In genomic region chr7:3290257-3291033, GRCm38 (mm10) we compare ENCODE assay signal across 8 mouse cellular contexts. TPM values are rescaled to one million over a fixed set of nuclear protein-coding genes. Genes with fewer than 3 reads are reported as not detected.
DNase-seq lines count a peak whose midpoint lies in the region; ATAC-seq and TF ChIP-seq lines count a peak whose summit lies in the region.

No protein-coding gene starts in this region.

- TF ChIP-seq CTCF in MEL (IDR thresholded peaks at IDR 0.05 in 2 of 3, conservative IDR thresholded peaks at IDR 0.05 in 1 of 3; ENCODE audit: control insufficient read depth in 1 of 3, insufficient read depth in 1 of 3, low read depth in 2 of 3, low read length in 3 of 3, poor library complexity in 1 of 3, severe bottlenecking in 1 of 3): no peak
- TF ChIP-seq CTCF in olfactory bulb, adult 2 months (IDR thresholded peaks at IDR 0.05; ENCODE audit: insufficient read depth, low read depth, low read length): no peak
- no peak for TF ChIP-seq CTCF in thymus, adult 2 months (IDR thresholded peaks at IDR 0.05; ENCODE audit: borderline replicate concordance, control insufficient read depth, extremely low read depth, insufficient read depth, low read length, poor library complexity)

- H3K4me3 ChIP-seq in MEL (ENCODE audit: control insufficient read depth in 1 of 2, insufficient read depth in 1 of 2, low read depth in 2 of 2, low read length in 2 of 2): peak overlapping the region; percentile 57 to 82
- H3K4me3 ChIP-seq in lung, embryonic 15.5 days: peak overlapping the region; percentile 55
- peak overlapping the region; percentile 77 for H3K4me3 ChIP-seq in olfactory bulb, adult 2 months (ENCODE audit: insufficient read depth, low read depth, low read length)
- peak overlapping the region; percentile 5; the same call in 1 of the 2 replicates for H3K4me3 ChIP-seq in thymus, adult 2 months (ENCODE audit: control insufficient read depth, insufficient read depth, low read length)

- H3K27me3 ChIP-seq in MEL (ENCODE audit: control insufficient read depth in 1 of 2, insufficient read depth in 2 of 2, low read length in 2 of 2): no peaks in the 10 kb centered on the region
- H3K27me3 ChIP-seq in lung, embryonic 15.5 days: no peaks in the 10 kb centered on the region
- H3K27me3 ChIP-seq in thymus, adult 2 months (ENCODE audit: control insufficient read depth, insufficient read depth, low read length): no peaks in the 10 kb centered on the region

- no peaks in the 10 kb centered on the region for H3K9me3 ChIP-seq in MEL (replicated peaks; ENCODE audit: insufficient read depth, low read length)
- no peaks in the 10 kb centered on the region for H3K9me3 ChIP-seq in lung, embryonic 15.5 days

- peak overlapping the region; percentile 54; the same call in 1 of the 2 replicates for H3K9ac ChIP-seq in MEL (ENCODE audit: control insufficient read depth, low read depth, low read length, poor library complexity, severe bottlenecking)
- peak overlapping the region; percentile 56 for H3K9ac ChIP-seq in lung, embryonic 15.5 days

- no peak for TF ChIP-seq RAD21 in MEL (IDR thresholded peaks at IDR 0.05; ENCODE audit: low read depth, low read length)

- H3K36me3 ChIP-seq in MEL (ENCODE audit: control insufficient read depth in 1 of 2, insufficient read depth in 2 of 2, low read length in 2 of 2): peaks cover 0 to 23% of the 10 kb centered on the region in 2 experiments; a peak in 2 of 4 replicates
- peaks cover 13% of the 10 kb centered on the region for H3K36me3 ChIP-seq in lung, embryonic 15.5 days
- no peaks in the 10 kb centered on the region for H3K36me3 ChIP-seq in thymus, adult 2 months (ENCODE audit: control insufficient read depth, insufficient read depth, low read length)

- no peak overlapping the region for H3K27ac ChIP-seq in MEL (ENCODE audit: control insufficient read depth, low read depth, low read length)
- peak overlapping the region; percentile 94 for H3K27ac ChIP-seq in lung, embryonic 15.5 days
- peak overlapping the region; percentile 84; the same call in 1 of the 2 replicates for H3K27ac ChIP-seq in olfactory bulb, adult 2 months (ENCODE audit: insufficient read depth, low read depth, low read length)
- H3K27ac ChIP-seq in thymus, adult 2 months (ENCODE audit: control insufficient read depth, insufficient read depth, low read length): no peak overlapping the region

- H3K4me2 ChIP-seq in lung, embryonic 15.5 days: peak overlapping the region; percentile 58

- no peak for TF ChIP-seq EP300 in MEL (IDR thresholded peaks at IDR 0.05; ENCODE audit: low read depth in 1 of 2, low read length in 2 of 2)

- peak; percentile 94 for DNase-seq in MEL (ENCODE audit: low read depth, low spot score)
- DNase-seq in cerebellum, adult 11-12 months: peak; percentile 93
- DNase-seq in forelimb bud, embryonic 11.5 days (ENCODE audit: low read depth, low spot score): peak; percentile 96
- DNase-seq in layer of hippocampus, adult 9-10 months (ENCODE audit: low spot score): peak; percentile 83
- peak; percentile 60 for DNase-seq in thymus, adult 2 months

- ATAC-seq in hematopoietic stem cell, adult 5-6 weeks (replicated peaks in 1 of 2; ENCODE audit: insufficient read depth in 1 of 2, low FRiP score in 2 of 2, low TSS enrichment in 1 of 2, low read depth in 1 of 2, poor library complexity in 2 of 2, severe bottlenecking in 2 of 2): peak; percentile 80 to 83
- peak; percentile 86 for ATAC-seq in lung, embryonic 15.5 days (ENCODE audit: borderline replicate concordance, extremely low read depth, low FRiP score, low TSS enrichment)

- TF ChIP-seq POLR2A in MEL (IDR thresholded peaks at IDR 0.05; ENCODE audit: control insufficient read depth in 1 of 2, insufficient read depth in 1 of 2, low read depth in 1 of 2, low read length in 2 of 2, poor library complexity in 1 of 2): no peak
- no peak for TF ChIP-seq POLR2A in olfactory bulb, adult 2 months (IDR thresholded peaks at IDR 0.05; ENCODE audit: insufficient read depth, low read depth, low read length)
- no peak for TF ChIP-seq POLR2A in thymus, adult 2 months (IDR thresholded peaks at IDR 0.05; ENCODE audit: control insufficient read depth, extremely low read depth, insufficient read depth, low read length, poor library complexity)

- H3K79me2 ChIP-seq in MEL (ENCODE audit: control insufficient read depth, insufficient read depth, low read length, poor library complexity): no peaks in the 10 kb centered on the region; the same call in 1 of the 2 replicates

- H3K4me1 ChIP-seq in MEL (ENCODE audit: control insufficient read depth in 1 of 2, insufficient read depth in 2 of 2, low read length in 2 of 2): peaks cover 5 to 26% of the 10 kb centered on the region in 2 experiments
- peaks cover 42% of the 10 kb centered on the region for H3K4me1 ChIP-seq in lung, embryonic 15.5 days
- peaks cover 22% of the 10 kb centered on the region for H3K4me1 ChIP-seq in olfactory bulb, adult 2 months (ENCODE audit: control insufficient read depth, insufficient read depth, low read length)
- H3K4me1 ChIP-seq in thymus, adult 2 months (replicated peaks; ENCODE audit: control insufficient read depth, insufficient read depth, low read length): peaks cover 8% of the 10 kb centered on the region; the same call in 1 of the 2 replicates

- WGBS in lung, embryonic 15.5 days: under 1% methylated on average over 18 of the region's 18 CpGs
- 6% methylated on average over 18 of the region's 18 CpGs for WGBS in olfactory bulb, adult 2 months
- 12% methylated on average over 18 of the region's 18 CpGs for WGBS in thymus, adult 2 months

TF ChIP-seq in MEL, 35 proteins besides CTCF, POLR2A, EP300 and RAD21:
- TF ChIP-seq NELFE (IDR thresholded peaks at IDR 0.05; ENCODE audit: low read depth, low read length): no peak
- TF ChIP-seq JUND (IDR thresholded peaks at IDR 0.05; ENCODE audit: low read depth, low read length): no peak
- peak; percentile 41; the same call in 1 of the 2 replicates for TF ChIP-seq ETS1 (IDR thresholded peaks at IDR 0.05; ENCODE audit: low read depth, low read length)
- no peak for TF ChIP-seq ZMIZ1 (IDR thresholded peaks at IDR 0.05; ENCODE audit: low read depth, low read length)
- TF ChIP-seq SIN3A (IDR thresholded peaks at IDR 0.05; ENCODE audit: low read length): peak; percentile 71
- TF ChIP-seq ELF1 (IDR thresholded peaks at IDR 0.05; ENCODE audit: low read depth, low read length): 0 out of 2 replicates have a peak, but pooled peaks have one; percentile 45

RNA-seq across cellular contexts. Expression of gene Prkcg, which starts 1.5 kb away (rescaled TPM):
- not detected in 2 replicates for total RNA-seq in MEL (2012; rRNA removed)
- polyA plus RNA-seq in MEL (2012; ENCODE audit: insufficient read depth in 1 of 2, insufficient read length in 2 of 2, low read depth in 1 of 2, low replicate concordance in 2 of 2, missing spikeins in 1 of 2): under 1 TPM in 1 of 2 experiments, not detected in 1; 0.10 TPM
- not detected in 2 replicates for total RNA-seq in hematopoietic stem cell, adult 5-6 weeks (2017)
- 0.16 and 0.32 TPM in 2 replicates for polyA plus RNA-seq in lung, embryonic 15.5 days (2015; fragmentation: Nextera tagmentation; extraction: Ambion mirVana)
- not detected in 2 replicates for polyA plus RNA-seq in olfactory bulb, adult 2 months (2012; ENCODE audit: insufficient read depth, insufficient read length, low replicate concordance, missing spikeins)
- polyA plus RNA-seq in thymus, adult 2 months (2012; rRNA removed): 0.86 and 0.94 TPM in 2 replicates

RNA-seq across cellular contexts. Expression of gene Myadm, which starts 1.6 kb away (rescaled TPM):
- 0.62 and 1.3 TPM in 2 replicates for total RNA-seq in MEL (2012; rRNA removed)
- 1 to 10 TPM in 1 of 2 experiments, not detected in 1; 7.4 TPM for polyA plus RNA-seq in MEL (2012; ENCODE audit: insufficient read depth in 1 of 2, insufficient read length in 2 of 2, low read depth in 1 of 2, low replicate concordance in 2 of 2, missing spikeins in 1 of 2)
- 9.2 and 12.4 TPM in 2 replicates for total RNA-seq in hematopoietic stem cell, adult 5-6 weeks (2017)
- 112 and 118 TPM in 2 replicates for polyA plus RNA-seq in lung, embryonic 15.5 days (2015; fragmentation: Nextera tagmentation; extraction: Ambion mirVana)
- polyA plus RNA-seq in olfactory bulb, adult 2 months (2012; ENCODE audit: insufficient read depth, insufficient read length, low replicate concordance, missing spikeins): not detected in 2 replicates
- 62.1 and 86.4 TPM in 2 replicates for polyA plus RNA-seq in thymus, adult 2 months (2012; rRNA removed)

RNA-seq across cellular contexts. Expression of gene Nlrp12, which starts 40.9 kb away (rescaled TPM):
- not detected in 2 replicates for total RNA-seq in MEL (2012; rRNA removed)
- polyA plus RNA-seq in MEL (2012; ENCODE audit: insufficient read depth in 1 of 2, insufficient read length in 2 of 2, low read depth in 1 of 2, low replicate concordance in 2 of 2, missing spikeins in 1 of 2): not detected
- total RNA-seq in hematopoietic stem cell, adult 5-6 weeks (2017): 0.10 and 1.2 TPM in 2 replicates
- 0.04 TPM in 1 of 2 replicates, not detected in the other for polyA plus RNA-seq in lung, embryonic 15.5 days (2015; fragmentation: Nextera tagmentation; extraction: Ambion mirVana)
- polyA plus RNA-seq in olfactory bulb, adult 2 months (2012; ENCODE audit: insufficient read depth, insufficient read length, low replicate concordance, missing spikeins): not detected in 2 replicates
- 0.11 and 0.13 TPM in 2 replicates for polyA plus RNA-seq in thymus, adult 2 months (2012; rRNA removed)

RNA-seq across cellular contexts. Expression of gene Cacng7, which starts 42.3 kb away (rescaled TPM):
- 0.04 TPM in 1 of 2 replicates, not detected in the other for total RNA-seq in MEL (2012; rRNA removed)
- polyA plus RNA-seq in MEL (2012; ENCODE audit: insufficient read depth in 1 of 2, insufficient read length in 2 of 2, low read depth in 1 of 2, low replicate concordance in 2 of 2, missing spikeins in 1 of 2): under 1 TPM in 1 of 2 experiments, not detected in 1; 0.11 TPM
- total RNA-seq in hematopoietic stem cell, adult 5-6 weeks (2017): not detected in 2 replicates
- polyA plus RNA-seq in lung, embryonic 15.5 days (2015; fragmentation: Nextera tagmentation; extraction: Ambion mirVana): 0.48 and 0.49 TPM in 2 replicates
- polyA plus RNA-seq in olfactory bulb, adult 2 months (2012; ENCODE audit: insufficient read depth, insufficient read length, low replicate concordance, missing spikeins): not detected in 2 replicates
- 2.6 and 2.7 TPM in 2 replicates for polyA plus RNA-seq in thymus, adult 2 months (2012; rRNA removed)

Comparison
In these comparisons a context has a peak if more than half of its experiments do, and no peak if none do; other contexts are left out.
1. H3K27ac ChIP-seq: peak in lung, embryonic 15.5 days (single experiment) and olfactory bulb, adult 2 months (single experiment); none in MEL (single experiment) and thymus, adult 2 months (single experiment).
2. H3K4me3 ChIP-seq: peak in every context shown above with its lines; median percentile 77 in olfactory bulb, adult 2 months; 70 in MEL; 55 in lung, embryonic 15.5 days; 5 in thymus, adult 2 months.
3. Peak in every context shown above with its lines, with median percentiles within 50 percentile points of each other: DNase-seq.